Mouse (Mus musculus): ENCODE measurements at regions not wholly inside any gene's neighbourhood (a gene's known extent, or its start where the extent isn't known, plus 50 kb on each side); places are given as distances from the start of the nearest gene placed in this dataset.

DNA sequence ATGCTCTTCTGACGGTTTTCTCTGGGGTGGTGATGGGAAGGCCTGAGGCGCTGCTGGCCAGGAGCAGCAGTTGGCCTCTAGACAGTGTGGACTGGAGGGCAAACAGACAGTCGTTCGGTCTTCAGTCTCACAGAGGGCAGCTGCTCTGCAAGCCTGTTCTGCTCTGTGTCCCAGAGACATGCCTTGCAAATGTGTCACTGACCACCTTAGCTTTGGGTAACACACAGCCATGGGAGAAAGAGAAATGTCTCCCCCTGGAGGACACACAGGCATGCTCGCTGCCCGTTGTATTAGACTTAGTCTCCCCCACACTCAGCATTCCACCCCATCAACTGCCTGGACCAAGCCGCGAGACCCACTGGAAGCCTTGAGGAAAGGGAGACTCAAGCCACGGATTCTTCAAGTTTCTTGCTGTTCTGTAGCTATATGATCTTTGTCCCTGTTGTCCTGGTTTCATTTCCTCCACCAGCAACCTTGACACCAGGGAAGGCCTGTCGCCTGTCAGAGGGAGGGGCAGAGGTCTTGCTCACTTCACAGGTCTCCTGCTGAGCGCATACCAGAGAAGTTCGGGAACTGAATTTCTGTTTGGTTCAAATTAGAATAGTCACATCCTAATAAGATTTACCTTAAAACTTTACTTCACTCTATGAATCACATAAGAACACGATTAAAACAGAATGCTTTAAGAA lies 310.8 kb downstream of the Setd4 start:
- TF ChIP-seq CTCF (IDR thresholded peaks at IDR 0.05; ENCODE audit: borderline replicate concordance, extremely low read depth, insufficient read depth, insufficient read length): peak; percentile 86
- no peak for TF ChIP-seq POLR2A (IDR thresholded peaks at IDR 0.05; ENCODE audit: borderline replicate concordance, extremely low read depth, insufficient read depth, insufficient read length, poor library complexity, severe bottlenecking)

All from brain, embryonic 14.5 days (tissue).